Mouse (Mus musculus) cerebellum, adult 2 months (tissue): ENCODE measurements around the gene Wnt7a.

Experiments
- CTCF ChIP-seq: fragments of 200-500 bp; IDR thresholded peaks from 2 replicates; pipeline ENCODE4 v1.5.1; 2011; ENCODE audit warnings: low read depth, mild to moderate bottlenecking, control low read depth, low read length, moderate library complexity, borderline replicate concordance; ENCODE audit not compliant: insufficient read depth
- POLR2A ChIP-seq: fragments of 200-500 bp; IDR thresholded peaks from 2 replicates; pipeline ENCODE4 v1.6.1; 2011; ENCODE audit warnings: low read length, control low read depth, borderline replicate concordance; ENCODE audit not compliant: insufficient read depth

DNA sequence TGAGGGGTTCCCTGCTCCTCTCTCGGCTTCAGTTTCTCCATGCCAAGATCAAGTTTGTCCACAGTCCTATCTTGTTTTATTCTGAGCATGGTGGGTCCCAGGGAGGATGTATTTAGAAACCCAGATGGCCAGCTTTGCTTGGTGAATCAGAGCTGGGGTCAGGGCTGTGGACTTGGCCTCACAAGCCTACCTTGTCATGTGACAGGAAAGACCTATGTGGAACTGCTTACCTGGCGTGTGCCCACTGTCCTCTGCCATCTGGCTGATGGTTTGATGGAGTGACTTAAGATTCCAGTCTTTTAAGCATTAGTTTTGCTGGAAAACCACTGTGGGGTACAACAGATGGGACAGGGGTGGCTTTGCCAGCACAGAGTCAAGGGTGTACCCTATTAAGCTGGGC lies 48.4 kb downstream of the Wnt7a start:
- TF ChIP-seq CTCF (no peak), POLR2A (no peak)
